Mouse (Mus musculus) heart, adult 2 months (tissue): ENCODE data around the gene Gm973.

Experiments used
- CTCF ChIP-seq: fragments of 200-600 bp; IDR thresholded peaks from 2 replicates; pipeline ENCODE4 v1.8.1; 2022; ENCODE audit warnings: antibody characterized with exemption, mild to moderate bottlenecking, moderate library complexity
- POLR2A ChIP-seq: fragments of 200-500 bp; IDR thresholded peaks from 2 replicates; pipeline ENCODE4 v1.6.1; 2011; ENCODE audit warnings: mild to moderate bottlenecking, low read depth, low read length, control low read depth; ENCODE audit not compliant: insufficient read depth

GRCm38 (mm10) chr1:59478911-59479310 is 37.2 kb upstream of the Gm973 start:
- TF ChIP-seq POLR2A (no peak), CTCF (no peak)
